Mouse (Mus musculus) right cerebral cortex, adult 2 months (tissue): Measurements from ENCODE around the gene Notch1.
A peak's percentile ranks its signal among the peaks of the same experiment; 100 is the strongest.

Experiments used
- DNase-seq, 2 experiments: peaks; one replicate each; pipeline ENCODE4 v3.0.0; 2021 to 2022; ENCODE audit warnings: low spot score in 2 of 2

Notch1 gene

DNA sequence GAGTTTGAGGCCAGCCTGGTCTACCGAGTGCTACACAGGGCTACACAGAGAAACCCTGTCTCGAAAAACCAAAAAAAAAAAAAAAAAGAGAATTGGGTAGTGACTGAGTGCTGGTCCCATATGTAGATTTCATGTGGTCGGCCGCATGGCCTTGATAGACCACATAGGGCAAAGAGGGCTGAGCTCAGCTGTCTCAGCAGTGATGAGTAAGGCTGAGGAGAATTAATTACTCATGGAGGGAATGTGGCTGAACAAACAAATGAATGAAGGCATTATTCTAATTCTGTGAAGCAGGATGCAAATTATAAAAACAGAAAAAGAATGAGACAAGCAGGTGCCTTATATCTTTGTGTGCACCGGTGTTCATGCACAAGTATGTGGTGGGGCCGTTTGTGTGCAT, 15.4 kb upstream of the Notch1 start:
- DNase-seq = no peak

- no peak for DNase-seq
Measured at GRCm38 (mm10) chr2:26529881-26530280, 13.4 kb upstream of the Notch1 start.

DNA sequence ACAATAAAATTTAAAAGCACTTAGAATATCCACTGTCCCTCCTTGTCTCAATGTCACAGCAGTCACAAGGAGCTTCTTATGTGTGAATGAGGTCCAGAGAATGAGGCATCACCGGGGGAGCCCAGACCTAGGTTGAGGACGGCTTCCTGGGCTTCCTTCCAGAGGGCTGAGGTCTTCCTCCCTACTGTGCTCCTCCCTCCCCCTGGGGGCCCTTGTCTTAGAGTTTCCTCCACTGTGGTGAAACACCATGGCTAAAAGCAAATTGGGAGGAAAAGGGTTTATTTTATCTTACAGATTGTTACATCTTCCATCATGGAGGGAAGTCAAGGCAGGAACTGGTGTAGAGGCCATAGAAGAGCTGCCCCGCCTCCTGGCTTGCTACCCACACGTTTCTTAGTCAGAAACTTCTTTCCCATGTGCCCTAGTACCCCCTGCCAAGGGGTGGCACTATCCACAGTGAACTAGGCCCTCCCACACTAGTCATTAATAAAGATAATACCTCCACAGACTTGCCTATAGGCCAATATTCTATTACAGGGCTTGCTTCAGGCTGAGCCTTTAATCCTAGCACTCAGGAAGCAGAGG, 12.8 kb upstream of the Notch1 start:
- no peak for DNase-seq

DNA sequence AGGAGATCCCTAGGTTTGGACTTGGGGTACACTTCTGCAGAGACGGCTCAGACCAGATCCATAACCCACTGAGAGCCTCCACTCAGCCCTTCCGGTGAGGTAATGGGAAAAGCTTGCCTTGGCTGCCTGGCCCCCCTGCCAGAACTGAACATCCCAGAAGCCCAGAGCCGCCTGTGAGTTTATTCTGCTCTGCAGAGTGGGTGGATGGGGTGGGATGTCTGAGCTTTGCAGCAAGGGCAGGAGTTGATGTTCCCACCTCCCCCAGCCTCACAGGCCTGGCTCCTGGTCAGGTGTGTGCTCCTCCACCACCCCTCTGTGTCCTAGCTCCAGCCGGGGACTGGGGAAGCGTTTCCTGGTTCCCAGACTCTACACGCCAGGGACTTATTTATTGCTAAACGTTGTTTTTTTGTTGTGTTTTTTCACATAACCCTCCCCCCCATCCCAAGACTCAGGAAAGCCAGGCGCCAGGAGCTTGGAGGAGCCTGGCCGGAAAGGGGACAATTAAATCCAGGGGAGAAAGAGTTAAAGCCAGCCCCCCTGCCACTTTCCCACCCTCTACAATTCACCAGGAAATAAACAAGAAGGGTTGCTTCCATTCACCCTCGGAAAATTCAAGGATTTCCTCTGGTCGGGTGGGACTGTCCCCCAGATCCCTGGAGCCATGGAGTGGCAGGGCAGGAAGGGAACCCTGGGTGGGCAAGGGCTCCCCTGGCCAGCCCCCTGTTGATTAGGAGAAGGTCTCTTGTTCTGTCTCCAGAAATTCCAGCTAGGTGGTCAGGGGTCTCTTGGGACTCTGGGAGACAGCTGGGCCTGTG, 10.2 kb upstream of the Notch1 start:
- no peak for DNase-seq

- DNase-seq = peak; percentile 56 to 70
Measured at GRCm38 (mm10) chr2:26525355-26526018, 9.0 kb upstream of the Notch1 start.

- no peak for DNase-seq
Measured at GRCm38 (mm10) chr2:26522327-26522726, 5.9 kb upstream of the Notch1 start.

- no peak for DNase-seq
Measured at GRCm38 (mm10) chr2:26519753-26520152, 3.3 kb upstream of the Notch1 start.

DNA sequence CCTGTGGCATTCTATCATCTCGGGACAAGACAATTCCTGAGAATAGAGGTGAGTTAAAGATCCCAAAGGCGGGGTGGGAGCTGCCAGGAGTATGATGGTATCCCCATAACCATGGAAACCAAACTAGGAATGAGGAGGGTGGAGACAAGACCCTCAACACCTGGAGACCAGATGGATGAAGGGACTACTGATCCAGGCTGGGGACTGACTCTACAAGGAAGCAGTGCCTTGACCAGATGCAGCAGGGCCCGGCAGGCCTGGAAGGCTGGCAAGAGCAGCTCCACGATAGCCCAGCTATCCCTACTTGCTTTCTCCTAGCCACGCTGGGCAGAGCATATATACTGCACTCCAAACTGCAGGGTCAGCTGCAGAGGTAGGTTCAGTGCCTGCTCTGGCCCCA, 524 bp upstream of the Notch1 start:
- DNase-seq = no peak

DNA sequence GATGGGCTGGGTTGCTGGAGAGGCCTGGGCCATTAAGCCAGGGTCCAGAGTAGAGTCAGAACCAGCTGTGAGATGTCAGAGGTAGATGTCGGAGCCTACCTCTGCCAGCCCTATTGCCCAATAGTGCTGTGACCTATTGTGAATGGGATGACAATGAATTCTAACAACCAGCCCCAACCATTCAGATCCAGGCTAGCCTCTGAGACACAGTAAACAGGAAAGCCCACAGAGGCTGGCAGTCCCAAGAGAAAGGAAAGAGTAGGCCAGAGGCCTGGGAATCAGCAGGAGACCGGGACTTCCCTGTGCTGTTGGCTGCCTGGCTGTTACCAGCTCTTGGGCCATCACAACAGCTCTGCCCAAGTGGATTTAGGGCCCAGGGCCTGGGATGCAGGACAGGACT, 1.1 kb downstream of the Notch1 start:
- no peak for DNase-seq

GRCm38 (mm10) chr2:26513105-26513745, 3.2 kb downstream of the Notch1 start:
- DNase-seq = no peak

DNA sequence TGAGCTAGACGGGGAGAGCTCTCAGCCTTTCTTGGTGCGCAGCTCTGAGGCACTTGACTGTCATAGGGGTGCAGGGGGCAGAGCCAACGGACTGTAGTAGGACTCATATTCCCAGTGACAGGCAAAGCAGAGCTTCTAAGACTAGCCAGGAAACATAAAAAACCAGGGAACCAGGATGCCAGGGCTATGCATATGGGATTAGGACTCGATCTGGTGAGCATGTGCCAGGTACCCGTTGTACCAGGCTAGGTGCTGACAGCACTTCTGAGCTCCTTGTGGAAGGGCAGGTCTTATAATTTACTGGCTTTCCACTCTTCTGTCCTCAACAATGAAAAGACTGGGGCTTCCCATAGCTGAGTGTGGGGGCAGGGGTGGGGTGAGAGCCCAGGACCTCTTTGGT, 7.8 kb downstream of the Notch1 start:
- no peak for DNase-seq

GRCm38 (mm10) chr2:26507961-26508391, 8.5 kb downstream of the Notch1 start:
- no peak for DNase-seq

DNA sequence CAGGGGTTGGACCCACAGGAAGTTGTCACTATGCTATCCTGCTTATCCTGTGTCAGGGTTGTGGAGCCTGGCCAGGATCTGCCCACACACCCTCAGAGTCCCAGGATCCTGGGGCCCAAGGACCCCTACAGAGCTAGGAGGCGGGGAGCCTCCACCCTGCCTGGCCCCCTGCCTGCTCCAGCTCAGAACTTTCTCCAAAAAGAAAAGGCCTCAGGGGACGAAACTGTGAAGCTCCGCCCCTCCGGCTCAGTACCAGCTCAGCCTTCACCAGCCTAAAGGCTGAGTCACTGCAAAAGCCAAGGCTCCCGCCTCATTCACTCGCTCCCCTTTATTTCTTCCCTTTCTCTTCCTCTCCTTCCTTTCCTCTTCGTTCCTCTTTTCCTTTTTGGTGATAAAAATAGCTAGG, 9.0 kb downstream of the Notch1 start:
- DNase-seq = peak in 1 of 2 experiments; percentile 37

DNA sequence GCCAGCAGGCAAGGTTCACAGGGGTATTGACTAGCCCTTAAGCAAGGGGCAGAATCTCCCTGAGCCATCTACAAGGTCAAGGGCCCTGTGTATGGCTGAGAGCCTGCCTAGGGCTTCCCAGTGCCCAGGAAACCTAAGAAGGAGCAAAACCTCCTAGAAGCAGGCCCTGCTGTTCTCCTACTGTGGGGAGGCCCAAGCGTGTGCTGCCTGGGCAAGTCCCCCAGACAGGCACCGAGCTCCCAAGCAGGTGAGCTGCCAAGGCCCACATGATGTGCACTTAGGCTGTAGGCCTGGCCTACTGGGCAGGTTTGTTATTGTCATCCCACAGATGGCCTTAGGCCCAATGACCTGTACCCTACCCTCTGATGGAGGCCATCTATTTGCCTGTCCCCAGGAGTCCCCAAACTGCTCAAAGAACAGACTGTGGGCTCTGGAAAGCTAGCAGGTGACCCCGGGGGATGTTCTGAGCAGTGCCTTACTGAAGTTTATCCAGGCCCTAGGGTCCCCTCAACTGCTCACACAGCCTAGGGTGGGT, 9.7 kb downstream of the Notch1 start:
- DNase-seq = no peak

GRCm38 (mm10) chr2:26504772-26505480, 11.5 kb downstream of the Notch1 start:
- DNase-seq = no peak

DNA sequence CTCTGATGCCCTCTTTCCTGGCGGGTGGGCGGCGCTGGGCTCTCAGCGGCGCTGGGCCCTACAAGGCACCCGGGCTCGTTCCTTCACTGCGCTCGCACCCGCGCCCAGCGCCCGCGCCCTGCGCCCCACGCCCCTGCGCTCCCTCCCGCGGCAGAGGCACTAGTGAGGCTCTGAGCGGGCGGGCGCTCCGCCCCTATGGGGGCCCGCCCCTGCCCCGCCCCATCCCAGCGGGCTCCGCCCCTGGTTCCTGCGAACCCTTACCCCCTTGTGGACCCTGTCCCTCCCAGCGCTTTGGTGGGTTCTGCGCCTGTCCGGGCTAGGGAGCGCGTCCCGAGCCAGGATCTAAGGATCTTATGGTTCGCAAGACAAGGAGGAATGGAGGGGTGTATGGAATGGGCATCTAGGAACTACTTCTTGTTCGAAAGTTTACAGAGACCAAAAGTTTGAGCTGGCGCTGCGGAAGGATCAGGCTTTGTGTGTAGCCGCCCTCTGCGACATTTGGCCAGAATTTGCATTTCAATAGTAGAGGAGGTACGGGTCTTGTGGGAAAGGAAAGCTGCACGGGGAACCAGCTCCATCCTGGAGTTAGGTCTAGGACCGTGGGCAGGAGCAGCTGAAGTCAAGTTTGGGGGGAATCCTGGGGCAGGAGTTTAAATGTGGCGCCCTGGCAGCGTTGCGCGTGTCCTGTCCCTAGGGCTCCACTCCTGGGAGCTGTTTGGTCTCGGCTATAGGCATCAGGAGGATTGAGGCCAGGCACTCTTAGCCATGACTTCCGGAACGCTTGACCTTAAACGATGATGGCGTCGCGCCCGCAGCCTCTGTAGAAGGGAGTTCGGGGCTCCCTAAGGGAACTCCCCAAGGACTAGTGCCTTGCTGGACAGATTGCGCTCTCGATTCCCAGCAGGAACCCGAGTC, 12.5 kb downstream of the Notch1 start:
- DNase-seq = no peak

DNA sequence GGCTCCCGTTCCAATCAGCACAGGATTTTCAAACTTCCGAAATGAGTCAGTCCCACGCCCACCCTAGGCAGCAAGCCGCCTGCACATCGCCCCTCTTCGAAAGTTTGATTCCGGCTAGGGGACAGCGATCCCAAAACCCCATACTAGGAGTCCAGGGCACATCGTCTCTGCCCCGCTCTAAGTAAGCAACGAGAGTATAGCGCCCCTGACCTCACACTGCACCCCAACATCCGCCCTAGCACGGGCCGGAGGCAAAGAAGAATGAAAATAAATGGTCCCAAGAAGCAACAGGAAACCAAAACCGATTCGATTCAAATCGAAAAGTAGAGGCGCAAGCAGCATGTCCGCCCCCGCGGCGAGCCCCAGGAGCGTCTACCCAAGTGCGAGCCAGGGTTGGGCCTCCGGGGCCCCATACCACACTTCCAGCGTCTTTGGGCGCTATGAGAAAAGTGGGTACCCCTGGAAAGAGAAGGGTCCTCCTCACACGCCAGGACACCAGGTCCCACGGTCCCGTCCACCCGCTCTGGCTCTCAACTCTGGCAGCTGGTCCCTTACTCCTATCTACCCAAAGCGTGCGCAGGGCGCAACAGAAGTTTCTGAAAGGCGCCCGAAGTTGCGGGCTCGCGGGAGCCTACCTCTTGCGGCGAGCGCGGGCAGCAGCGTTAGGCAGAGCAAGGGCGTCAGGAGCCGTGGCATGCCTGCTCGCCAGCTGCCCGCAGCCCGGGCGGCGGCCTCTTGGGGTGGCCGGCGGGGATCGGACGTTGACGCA, 13.4 kb downstream of the Notch1 start:
- no peak for DNase-seq

GRCm38 (mm10) chr2:26502299-26502862, 14.1 kb downstream of the Notch1 start:
- no peak for DNase-seq

DNA sequence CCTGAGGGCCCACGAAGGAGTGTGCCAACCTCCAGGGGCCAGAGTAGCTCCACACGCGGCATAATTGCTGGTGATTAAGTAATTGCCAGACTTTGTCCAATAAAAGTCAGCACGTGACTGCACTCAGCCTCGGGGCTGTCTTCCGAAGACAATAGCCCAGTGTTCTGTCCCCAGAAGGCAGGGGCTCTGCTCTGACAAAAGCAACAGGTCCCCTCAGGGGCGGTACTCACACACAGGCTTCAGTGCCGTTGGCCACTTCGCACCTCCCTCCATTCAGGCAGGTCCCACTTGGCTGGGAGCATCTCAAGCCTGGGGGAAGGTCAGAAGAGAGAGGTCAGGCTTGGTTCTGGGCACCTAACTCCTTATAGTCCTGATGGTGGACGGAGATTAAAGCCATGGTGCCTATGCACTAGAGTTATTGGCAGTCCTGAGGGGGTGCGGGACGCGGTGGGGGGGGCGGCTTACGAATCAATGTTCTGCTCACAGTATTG, 14.8 kb downstream of the Notch1 start:
- DNase-seq = no peak
